Mouse (Mus musculus) myocyte (in vitro differentiated cells): ENCODE measurements at regions not wholly inside any gene's neighbourhood (a gene's known extent, or its start where the extent isn't known, plus 50 kb on each side); places are given as distances from the start of the nearest gene placed in this dataset.

ENCODE experiments used
- H3K27me3 ChIP-seq: one replicate; pipeline ENCODE4 v1.6.1; 2011; ENCODE audit not compliant: control insufficient read depth, insufficient read depth, insufficient read length
- H3K36me3 ChIP-seq: one replicate; pipeline ENCODE4 v1.6.1; 2011; ENCODE audit not compliant: control insufficient read depth, insufficient read depth
- H3K4me2 ChIP-seq: one replicate; pipeline ENCODE4 v1.6.1; 2011; ENCODE audit warnings: low read depth, control low read depth
- H3K4me3 ChIP-seq: one replicate; pipeline ENCODE4 v1.5.1; 2011; ENCODE audit warnings: mild to moderate bottlenecking, control low read depth, moderate library complexity
- H3K79me2 ChIP-seq: one replicate; pipeline ENCODE4 v1.6.1; 2011; ENCODE audit not compliant: control insufficient read depth, insufficient read depth
- H3ac ChIP-seq: one replicate; pipeline ENCODE4 v1.6.1; 2011; ENCODE audit not compliant: control insufficient read depth, insufficient read length
- CEBPB ChIP-seq: IDR thresholded peaks from 2 replicates; pipeline ENCODE4 v1.6.1; 2011; ENCODE audit warnings: mild to moderate bottlenecking, moderate library complexity; ENCODE audit not compliant: poor library complexity, insufficient read depth, severe bottlenecking
- E2F4 ChIP-seq: IDR thresholded peaks from one replicate; pipeline ENCODE4 v1.6.1; 2011; ENCODE audit warnings: mild to moderate bottlenecking, control low read depth, moderate library complexity; ENCODE audit not compliant: insufficient read depth
- MAX ChIP-seq: IDR thresholded peaks from one replicate; pipeline ENCODE4 v1.6.1; 2011; ENCODE audit warnings: low read depth, mild to moderate bottlenecking, control low read depth
- MYOD1 ChIP-seq, 3 experiments: IDR thresholded peaks; one replicate each; pipeline ENCODE4 v1.6.1; 2011; ENCODE audit warnings: control low read depth in 2 of 3, low read depth in 2 of 3, mild to moderate bottlenecking in 2 of 3, moderate library complexity in 1 of 3; ENCODE audit not compliant: insufficient read length in 2 of 3, control insufficient read depth in 1 of 3
- MYOG ChIP-seq, 3 experiments: IDR thresholded peaks; one replicate each; pipeline ENCODE4 v1.6.1; 2011; ENCODE audit warnings: control low read depth in 2 of 3, low read depth in 2 of 3, mild to moderate bottlenecking in 2 of 3; ENCODE audit not compliant: insufficient read length in 2 of 3, control insufficient read depth in 1 of 3, insufficient read depth in 1 of 3
- POLR2A ChIP-seq: IDR thresholded peaks from one replicate; pipeline ENCODE4 v1.6.1; 2011; ENCODE audit warnings: low read depth, mild to moderate bottlenecking, control low read depth, moderate library complexity; ENCODE audit not compliant: insufficient read length
- POLR2AphosphoS2 ChIP-seq: IDR thresholded peaks from one replicate; pipeline ENCODE4 v1.6.1; 2011; ENCODE audit warnings: low read depth, control low read depth; ENCODE audit not compliant: insufficient read length
- REST ChIP-seq: IDR thresholded peaks from one replicate; pipeline ENCODE4 v1.6.1; 2011; ENCODE audit warnings: mild to moderate bottlenecking, control low read depth, moderate library complexity; ENCODE audit not compliant: insufficient read depth, insufficient read length
- SRF ChIP-seq: IDR thresholded peaks from one replicate; pipeline ENCODE4 v1.6.1; 2011; ENCODE audit warnings: low read depth; ENCODE audit not compliant: control insufficient read depth, insufficient read length
- TCF12 ChIP-seq: IDR thresholded peaks from one replicate; pipeline ENCODE4 v1.6.1; 2011; ENCODE audit warnings: mild to moderate bottlenecking, control low read depth; ENCODE audit not compliant: poor library complexity, insufficient read depth, severe bottlenecking
- TCF3 ChIP-seq: IDR thresholded peaks from one replicate; pipeline ENCODE4 v1.6.1; 2011; ENCODE audit warnings: low read depth, control low read depth; ENCODE audit not compliant: insufficient read length
- USF1 ChIP-seq: IDR thresholded peaks from one replicate; pipeline ENCODE4 v1.6.1; 2011; ENCODE audit warnings: low read depth, mild to moderate bottlenecking, control low read depth, moderate library complexity

- TF ChIP-seq E2F4 (no peak), TCF12 (no peak), SRF (no peak), POLR2AphosphoS2 (no peak), MAX (no peak)
- Histone ChIP-seq H3K36me3 (no peaks in the 10 kb centered on the region), H3K4me2 (no peak overlapping the region), H3K27me3 (no peaks in the 10 kb centered on the region), H3K79me2 (no peaks in the 10 kb centered on the region), H3ac (no peak overlapping the region), H3K4me3 (no peak overlapping the region)
These were observed 276.8 kb upstream of the Olfm3 start for GRCm38 (mm10) chr3:114627103-114627502.

GRCm38 (mm10) chr3:114635362-114635761 is 268.5 kb upstream of the Olfm3 start:
- H3K79me2 ChIP-seq, result no peaks in the 10 kb centered on the region
- H3K36me3 ChIP-seq, result no peaks in the 10 kb centered on the region
- H3K4me3 ChIP-seq, result no peak overlapping the region
- H3ac ChIP-seq, result no peak overlapping the region
- TF ChIP-seq TCF12, result no peak
- no peak for TF ChIP-seq USF1
- TF ChIP-seq TCF3, result no peak
- TF ChIP-seq CEBPB, result no peak
- no peak for TF ChIP-seq POLR2A
- no peak for TF ChIP-seq SRF
- TF ChIP-seq E2F4, result no peak
- no peak for TF ChIP-seq REST
- no peak for TF ChIP-seq MYOD1 (IDR thresholded peaks at IDR 0.05; ENCODE audit: control insufficient read depth in 1 of 3, insufficient read length in 2 of 3, low read depth in 2 of 3)
- TF ChIP-seq MAX, result no peak
- TF ChIP-seq MYOG (IDR thresholded peaks at IDR 0.05; ENCODE audit: control insufficient read depth in 1 of 3, insufficient read depth in 1 of 3, insufficient read length in 2 of 3, low read depth in 2 of 3), result no peak
- no peak for TF ChIP-seq POLR2AphosphoS2
- no peak overlapping the region for H3K4me2 ChIP-seq
- no peaks in the 10 kb centered on the region for H3K27me3 ChIP-seq

GRCm38 (mm10) chr3:114647957-114648356 is 255.9 kb upstream of the Olfm3 start:
- H3K36me3 ChIP-seq, result no peaks in the 10 kb centered on the region
- TF ChIP-seq POLR2AphosphoS2 (no peak), MYOG (IDR thresholded peaks at IDR 0.05; ENCODE audit: control insufficient read depth in 1 of 3, insufficient read depth in 1 of 3, insufficient read length in 2 of 3, low read depth in 2 of 3) (no peak), USF1 (no peak)
- H3K4me2 ChIP-seq, result no peak overlapping the region
- no peak overlapping the region for H3K4me3 ChIP-seq
- H3K79me2 ChIP-seq, result no peaks in the 10 kb centered on the region
- H3ac ChIP-seq, result no peak overlapping the region
- no peaks in the 10 kb centered on the region for H3K27me3 ChIP-seq

- Histone ChIP-seq H3K27me3 (no peaks in the 10 kb centered on the region), H3ac (no peak overlapping the region), H3K4me3 (no peak overlapping the region), H3K36me3 (no peaks in the 10 kb centered on the region), H3K4me2 (no peak overlapping the region), H3K79me2 (no peaks in the 10 kb centered on the region)
- TF ChIP-seq SRF (no peak), TCF12 (no peak), MYOG (IDR thresholded peaks at IDR 0.05; ENCODE audit: control insufficient read depth in 1 of 3, insufficient read depth in 1 of 3, insufficient read length in 2 of 3, low read depth in 2 of 3) (no peak)
These were observed 205.9 kb upstream of the Olfm3 start for GRCm38 (mm10) chr3:114697946-114698345.

- TF ChIP-seq MAX (no peak), POLR2AphosphoS2 (no peak), CEBPB (no peak)
- Histone ChIP-seq H3K27me3 (no peaks in the 10 kb centered on the region), H3K79me2 (no peaks in the 10 kb centered on the region), H3K4me2 (no peak overlapping the region), H3K4me3 (no peak overlapping the region), H3ac (no peak overlapping the region), H3K36me3 (no peaks in the 10 kb centered on the region)
These were observed 178.7 kb upstream of the Olfm3 start for GRCm38 (mm10) chr3:114725131-114725530.

- H3K4me2 ChIP-seq, result no peak overlapping the region
- H3K4me3 ChIP-seq, result no peak overlapping the region
- H3K79me2 ChIP-seq, result no peaks in the 10 kb centered on the region
- TF ChIP-seq SRF (no peak), TCF3 (no peak), CEBPB (no peak), MAX (no peak), MYOD1 (IDR thresholded peaks at IDR 0.05; ENCODE audit: control insufficient read depth in 1 of 3, insufficient read length in 2 of 3, low read depth in 2 of 3) (no peak), REST (no peak), E2F4 (no peak), TCF12 (no peak), MYOG (IDR thresholded peaks at IDR 0.05; ENCODE audit: control insufficient read depth in 1 of 3, insufficient read depth in 1 of 3, insufficient read length in 2 of 3, low read depth in 2 of 3) (no peak), POLR2A (no peak), USF1 (no peak), POLR2AphosphoS2 (no peak)
- H3K36me3 ChIP-seq, result no peaks in the 10 kb centered on the region
- H3K27me3 ChIP-seq, result no peaks in the 10 kb centered on the region
- no peak overlapping the region for H3ac ChIP-seq
These were observed 167.5 kb upstream of the Olfm3 start for GRCm38 (mm10) chr3:114736426-114736825.
